Mouse (Mus musculus) adrenal gland, adult (tissue): Measurements from ENCODE around the gene Tmem116.

Source experiments
- DNase-seq, 2 experiments: peaks; one replicate each; pipeline ENCODE4 v3.0.0; 2022 to 2023; ENCODE audit warnings: low spot score in 1 of 2; ENCODE audit not compliant: inconsistent age in 2 of 2

Tmem116 gene

GRCm38 (mm10) chr5:121451644-121452025 lies at the start of gene Tmem116:
Gene Tmem116 (plus strand): TSS chr5:121451893.
- peak in 1 of 2 experiments; percentile 62 for DNase-seq

DNA sequence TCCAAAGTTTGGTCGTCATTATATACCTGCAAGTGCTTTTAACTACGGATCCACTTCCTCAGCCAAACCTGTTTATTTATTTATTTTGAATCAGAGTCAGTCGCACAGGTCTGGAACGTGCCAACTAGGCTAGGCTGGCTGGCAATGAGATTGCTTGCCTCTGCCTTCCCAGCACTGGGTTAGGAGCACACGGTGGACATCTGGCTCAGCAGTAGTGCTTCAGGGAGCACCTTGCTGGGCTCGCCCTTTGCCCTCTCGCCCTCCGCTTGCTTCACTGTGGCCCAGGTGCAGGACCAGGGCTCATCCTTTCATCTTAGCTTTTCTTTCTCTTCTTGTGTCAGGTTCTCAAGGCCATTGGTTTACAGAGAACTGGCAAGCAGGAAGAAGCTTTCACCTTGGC lies 43.8 kb upstream of the Tmem116 start:
- no peak for DNase-seq

DNA sequence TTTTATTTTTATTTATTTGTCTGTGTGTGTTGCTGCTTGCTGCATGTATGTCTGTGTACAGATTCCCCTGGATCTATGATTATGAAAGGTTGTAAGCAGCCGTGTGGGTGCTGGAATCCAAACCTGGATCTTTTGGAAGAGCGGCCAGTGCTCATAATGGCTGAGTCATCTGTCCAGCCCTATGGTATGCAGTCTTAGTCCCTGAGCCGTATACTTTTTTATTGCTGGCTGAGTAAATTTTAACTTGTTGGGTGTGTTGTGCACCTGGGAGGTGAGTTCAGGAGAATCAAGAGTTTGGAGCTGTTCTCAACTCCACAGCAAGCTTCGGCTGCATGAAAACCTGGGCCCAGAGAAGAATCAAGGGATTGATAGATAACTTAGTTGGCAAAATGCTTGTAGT lies 40.7 kb upstream of the Tmem116 start:
- no peak for DNase-seq

- DNase-seq: no peak
These were observed 31.0 kb upstream of the Tmem116 start for GRCm38 (mm10) chr5:121420721-121421120.

DNA sequence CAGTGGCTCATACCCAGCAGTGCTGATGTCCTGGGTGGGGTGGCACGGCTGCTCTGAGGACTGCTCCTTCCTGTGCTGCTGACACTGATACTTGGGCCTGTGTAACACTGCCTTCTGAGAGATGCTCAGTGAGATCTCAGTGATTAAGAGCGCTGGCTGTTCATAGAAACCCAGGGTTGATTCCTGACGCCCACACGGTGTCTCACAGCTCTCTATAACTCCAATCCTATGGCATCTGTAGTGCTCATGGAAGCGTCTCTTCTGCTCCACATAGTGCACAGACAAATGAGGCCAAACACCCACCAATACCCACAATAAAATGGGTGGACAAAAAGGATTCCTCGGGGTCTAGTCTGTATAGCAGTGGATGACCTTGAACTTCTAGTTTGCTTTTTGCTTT lies 28.9 kb upstream of the Tmem116 start:
- DNase-seq: no peak

DNA sequence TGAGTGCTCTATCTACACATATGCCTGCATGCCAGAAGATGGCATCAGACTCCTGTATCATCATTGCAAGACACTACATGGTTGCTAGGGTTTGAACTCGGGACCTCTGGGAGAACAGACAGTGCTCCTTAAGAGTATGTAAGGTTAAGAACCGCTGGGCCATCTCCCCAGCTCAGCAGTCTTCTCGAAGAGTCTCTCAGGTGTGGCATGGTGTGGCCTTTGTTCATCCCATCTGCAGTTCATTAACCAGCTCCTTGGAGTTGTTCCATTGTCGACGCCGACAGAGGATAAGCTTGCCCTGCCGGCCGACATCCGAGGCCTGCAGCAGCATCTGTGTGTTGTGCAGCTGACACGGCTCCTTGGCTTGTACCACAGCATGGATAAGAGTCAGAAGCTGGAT lies 28.4 kb upstream of the Tmem116 start:
- no peak for DNase-seq

DNA sequence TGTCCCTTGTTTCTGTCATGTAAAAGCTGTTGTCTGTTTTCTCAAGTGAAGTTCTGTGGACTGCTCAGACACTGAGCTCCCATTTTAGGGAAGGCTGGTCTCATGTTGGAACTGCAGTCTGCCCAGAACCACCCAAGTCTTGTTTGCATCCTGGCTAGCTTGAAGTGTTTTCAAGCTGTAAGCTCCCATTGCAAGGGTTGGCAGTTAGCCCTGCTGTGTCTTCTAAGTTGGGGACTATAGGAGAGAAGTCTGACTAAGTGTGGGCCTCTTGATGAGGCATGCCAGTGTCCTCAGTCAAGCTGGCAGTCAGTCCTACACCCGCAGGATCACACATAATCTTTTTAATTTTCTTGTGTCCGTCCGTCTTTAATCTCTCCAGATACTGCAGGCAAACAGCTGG lies 22.7 kb upstream of the Tmem116 start:
- DNase-seq: no peak

DNA sequence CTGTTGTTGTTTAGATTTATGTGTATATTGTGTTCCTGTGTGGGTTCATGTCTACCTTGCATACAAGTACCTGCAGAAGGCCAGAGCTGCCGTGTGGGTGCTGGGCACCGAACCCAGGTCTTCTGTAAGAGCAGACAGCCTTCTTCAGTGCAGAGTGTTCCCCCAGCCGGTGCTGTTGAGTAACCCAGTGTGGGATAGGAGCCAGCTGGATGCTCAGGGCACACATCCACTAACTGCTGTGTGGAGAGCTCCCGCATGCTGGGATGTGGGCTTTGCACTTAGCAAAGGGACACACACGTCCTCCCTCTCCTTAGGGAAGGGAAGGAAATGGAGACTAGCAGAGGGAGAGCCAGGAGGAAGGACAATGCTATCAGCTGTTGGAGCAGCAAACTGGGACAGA lies 13.6 kb upstream of the Tmem116 start:
- peak; percentile 76 to 77 for DNase-seq

- no peak for DNase-seq
These were observed 12.9 kb upstream of the Tmem116 start for GRCm38 (mm10) chr5:121438756-121439155.

- peak in 1 of 2 experiments; percentile 70 for DNase-seq
These were observed 8.1 kb upstream of the Tmem116 start for GRCm38 (mm10) chr5:121443548-121443947.

DNA sequence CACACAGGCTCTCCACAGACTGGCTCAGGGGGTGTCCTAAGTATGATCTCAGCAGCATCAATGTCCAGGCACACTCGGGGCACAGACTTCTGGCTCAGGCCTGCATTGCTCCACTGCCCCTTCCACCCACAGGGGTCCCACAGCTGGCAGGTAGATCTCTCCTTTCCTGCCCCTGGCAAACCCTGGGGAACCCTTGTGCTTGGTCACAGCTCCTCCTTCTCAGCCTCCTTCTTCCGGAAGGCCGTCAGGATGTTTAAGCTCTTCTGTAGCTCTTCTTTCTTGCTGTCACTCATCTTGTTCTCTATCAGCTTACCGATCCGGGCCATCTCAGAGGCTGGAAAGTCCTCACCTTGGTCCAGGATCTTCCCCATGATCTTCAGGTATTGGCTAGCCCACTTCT lies 6.8 kb upstream of the Tmem116 start:
- no peak for DNase-seq

GRCm38 (mm10) chr5:121448450-121448849 lies 3.2 kb upstream of the Tmem116 start:
- DNase-seq: no peak

GRCm38 (mm10) chr5:121449976-121450375 lies 1.7 kb upstream of the Tmem116 start:
- peak; percentile 55 to 87 for DNase-seq

GRCm38 (mm10) chr5:121450476-121450875 lies 1.2 kb upstream of the Tmem116 start:
- DNase-seq: no peak

DNA sequence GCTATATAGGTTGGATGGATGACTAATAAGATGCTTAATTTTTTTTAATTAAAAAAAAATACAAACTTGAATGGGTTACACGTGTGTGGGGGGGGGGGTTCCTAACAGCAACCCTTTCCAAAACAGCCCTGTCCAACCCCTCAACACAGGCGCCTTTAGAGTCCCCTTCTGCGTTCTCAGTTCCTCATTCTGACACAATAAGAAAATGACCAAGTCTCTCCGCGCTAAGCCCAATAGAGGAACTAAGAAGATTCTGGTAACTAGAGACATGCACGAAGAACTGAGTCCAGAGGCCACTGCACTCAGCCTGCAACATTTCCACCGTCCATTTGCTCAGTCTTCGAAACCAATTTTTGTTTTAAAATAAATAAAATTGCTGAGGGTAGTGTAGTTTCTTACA lies 490 bp upstream of the Tmem116 start:
- DNase-seq: no peak

DNA sequence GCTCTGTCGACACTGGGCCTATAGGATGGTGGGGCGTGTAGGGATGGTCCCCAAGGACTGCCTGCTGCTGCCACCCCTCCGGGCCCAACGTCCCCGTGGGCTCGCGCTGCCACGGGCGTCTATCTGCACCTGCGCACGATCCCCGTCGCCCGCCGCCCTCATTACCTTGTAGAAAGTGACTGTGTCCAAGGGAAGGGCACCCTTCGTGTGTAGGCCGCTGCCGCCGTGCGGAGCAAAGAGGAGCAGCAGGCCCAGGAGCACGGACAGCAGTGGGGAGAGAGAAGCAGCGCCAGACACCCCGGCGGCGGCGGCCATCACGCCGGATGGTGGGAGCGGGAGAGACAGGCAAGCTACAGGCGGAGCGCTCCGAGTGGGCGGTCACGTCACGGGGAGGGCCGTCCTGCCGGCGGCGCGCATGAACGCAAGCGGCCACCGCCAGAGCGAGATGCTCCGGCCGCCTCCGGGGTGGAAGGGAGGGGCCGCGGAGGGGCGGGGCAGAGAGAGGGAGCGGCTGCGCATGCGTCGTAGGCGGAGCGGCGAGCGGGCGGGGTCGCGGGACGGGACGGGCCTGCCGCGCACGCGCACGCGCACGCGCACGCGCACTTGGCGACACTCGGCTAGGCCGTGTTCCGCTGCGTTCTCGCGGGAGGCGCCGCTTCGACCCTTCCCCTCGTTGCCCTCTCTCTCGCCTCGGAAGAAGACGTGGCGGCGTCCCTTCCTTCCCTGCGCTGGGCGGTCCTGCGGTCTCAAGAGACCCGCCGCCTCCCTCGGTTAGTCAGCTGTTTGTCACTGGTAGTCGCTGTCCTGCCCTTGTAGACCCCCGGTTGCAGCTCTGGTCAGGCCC lies 555 bp downstream of the Tmem116 start, which contains the start of gene Erp29:
Erp29 (minus strand) TSS at position 481 of the 844 bp plus-strand sequence.
- DNase-seq: peak; percentile 99 to 100

- DNase-seq: no peak
These were observed 1.2 kb downstream of the Tmem116 start for GRCm38 (mm10) chr5:121452906-121453305.

DNA sequence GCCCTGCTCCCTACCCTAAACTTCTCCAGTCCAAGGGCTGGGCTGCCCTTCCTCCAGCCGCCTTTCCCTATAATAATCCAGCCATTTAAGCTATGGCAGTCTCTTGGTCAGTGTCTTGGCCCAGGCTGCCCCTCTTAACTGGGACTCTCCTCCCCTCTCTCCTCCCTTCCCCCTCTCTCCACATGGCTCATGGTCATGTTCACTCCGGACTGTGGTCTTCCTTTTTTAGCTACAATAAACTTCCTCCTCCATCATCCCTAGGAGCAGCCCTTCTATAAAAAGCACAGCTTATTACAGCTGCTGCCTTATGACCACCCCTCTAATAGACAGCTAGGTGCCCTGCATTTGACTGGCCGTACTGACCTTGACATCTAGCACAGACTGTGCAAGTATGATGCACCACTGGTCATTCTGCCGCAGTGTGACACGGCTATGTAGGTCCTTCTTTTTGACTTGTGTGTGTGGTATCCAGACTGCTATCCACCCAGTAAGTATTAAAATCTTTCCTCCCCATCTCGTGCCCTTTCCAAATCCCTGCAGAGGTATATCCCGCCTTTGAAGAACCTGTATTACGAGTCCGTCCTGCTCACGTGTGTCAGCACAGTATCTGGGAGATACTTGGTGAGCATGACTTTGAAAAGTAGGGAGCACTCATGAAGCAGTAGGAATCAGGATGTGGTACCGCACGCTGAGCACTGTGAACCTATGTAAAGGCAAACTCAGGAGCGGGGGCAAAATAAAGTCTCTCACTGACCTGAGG lies 2.2 kb downstream of the Tmem116 start:
- peak; percentile 61 to 66 for DNase-seq

DNA sequence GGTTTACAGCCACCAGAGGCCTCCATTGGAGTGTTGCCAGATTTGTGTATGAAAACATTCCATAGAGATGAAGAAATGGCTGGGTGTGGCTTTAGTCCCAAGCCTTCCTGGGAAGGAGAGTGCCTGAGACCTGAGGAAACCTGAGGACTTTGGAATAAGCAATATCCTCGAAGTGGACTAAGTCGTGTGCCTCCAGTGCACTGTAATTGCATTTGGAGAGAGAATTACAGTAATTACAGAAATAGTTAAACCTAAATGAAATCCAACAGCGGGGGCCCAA lies 2.8 kb downstream of the Tmem116 start:
- no peak for DNase-seq

- DNase-seq: no peak
These were observed 4.0 kb downstream of the Tmem116 start for GRCm38 (mm10) chr5:121455510-121456265.

DNA sequence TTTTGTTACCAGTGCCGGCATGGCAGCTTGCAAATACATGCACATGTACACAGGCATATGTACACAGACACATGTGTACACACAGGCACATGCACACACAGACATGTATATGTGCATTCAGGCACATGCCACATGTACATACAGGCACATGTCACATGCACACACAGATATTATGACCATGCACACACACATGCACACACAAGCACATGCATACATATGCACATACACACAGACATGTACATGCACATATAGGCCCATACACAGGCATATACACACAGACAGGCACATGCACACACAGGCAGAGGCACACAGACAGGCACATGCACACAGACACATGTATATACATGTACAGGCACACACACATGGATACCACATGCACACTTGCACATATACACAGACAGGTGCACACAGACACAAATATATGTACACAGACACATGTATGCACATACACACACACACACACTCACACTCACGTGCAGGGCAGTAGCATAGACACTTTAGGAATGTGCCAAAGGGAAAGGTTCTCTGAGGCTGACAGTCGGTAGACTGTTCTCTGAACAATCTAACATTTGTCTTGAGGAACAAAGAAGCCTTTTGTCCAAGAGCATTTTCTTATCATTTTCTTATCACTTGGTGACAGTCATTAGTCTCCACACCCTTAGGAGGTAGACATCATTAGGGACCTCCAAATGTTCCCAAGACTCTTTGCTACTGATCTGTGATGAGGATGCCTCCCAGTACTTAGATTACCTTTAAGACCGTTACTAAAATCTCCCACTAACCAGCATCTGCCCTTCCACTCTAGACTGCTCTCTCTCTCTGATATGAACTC lies 9.9 kb downstream of the Tmem116 start:
- peak in 1 of 2 experiments; percentile 10 for DNase-seq
